Mouse (Mus musculus) kidney, postnatal 0 days (tissue): ENCODE measurements around the gene Trmo. TPM values are rescaled to one million over a fixed set of nuclear protein-coding genes. Genes with fewer than 3 reads are reported as not detected.

Experiments used
- ATAC-seq: fragments of 200-750 bp; cut with Nextera tagmentation; replicated peaks from 2 replicates; pipeline ENCODE4 v1.8.0; 2017; ENCODE audit warnings: low read depth, moderate number of reproducible peaks, moderate TSS enrichment, moderate library complexity; ENCODE audit not compliant: low FRiP score
- DNase-seq: peaks from one replicate; pipeline ENCODE4 v3.0.0-alpha.2; 2016; ENCODE audit warnings: low spot score
- H3K27ac ChIP-seq: fragments of 300-500 bp; sonication (generic); 2 replicates; pipeline ENCODE4 v1.5.1; 2014; ENCODE audit warnings: mild to moderate bottlenecking
- H3K27me3 ChIP-seq: fragments of 300-500 bp; sonication (generic); 2 replicates; pipeline ENCODE4 v1.6.1; 2014; ENCODE audit warnings: low read length, mixed read lengths; ENCODE audit not compliant: insufficient read depth
- H3K36me3 ChIP-seq: fragments of 300-500 bp; sonication (generic); 2 replicates; pipeline ENCODE4 v1.6.1; 2014; ENCODE audit warnings: low read length, mixed read lengths; ENCODE audit not compliant: insufficient read depth
- H3K4me1 ChIP-seq: fragments of 300-500 bp; sonication (generic); replicated peaks from 2 replicates; pipeline ENCODE4 v1.6.1; 2014; ENCODE audit warnings: antibody characterized with exemption, low read length, mixed read lengths; ENCODE audit not compliant: insufficient read depth
- H3K4me2 ChIP-seq: fragments of 300-500 bp; sonication (generic); 2 replicates; pipeline ENCODE4 v1.6.1; 2014; ENCODE audit warnings: mild to moderate bottlenecking, low read length, moderate library complexity, mixed read lengths
- H3K4me3 ChIP-seq: fragments of 300-500 bp; sonication (generic); replicated peaks from 2 replicates; pipeline ENCODE4 v1.5.1; 2014; ENCODE audit warnings: low read depth, low read length
- H3K9ac ChIP-seq: fragments of 300-500 bp; sonication (generic); 2 replicates; pipeline ENCODE4 v1.6.1; 2014; ENCODE audit warnings: low read depth, low read length
- H3K9me3 ChIP-seq: fragments of 300-500 bp; sonication (generic); replicated peaks from 2 replicates; pipeline ENCODE4 v1.6.1; 2016; ENCODE audit warnings: low read length, inconsistent platforms, mixed read lengths
- CTCF ChIP-seq: IDR thresholded peaks from 2 replicates; pipeline ENCODE4 v1.5.1; 2016; ENCODE audit warnings: antibody characterized with exemption, low read depth, mild to moderate bottlenecking, moderate library complexity
- WGBS: fragments of 180-500 bp; shearing (Covaris S2); extraction: QIAGEN DNeasy Blood & Tissue Kit; methylation state at CpG from one replicate; pipeline ENCODE4 v1.1.7; 2014; 5-methylcytosine and 5-hydroxymethylcytosine counted together
- polyA plus RNA-seq: library from polyadenylated mRNA; unstranded; fragments of >200 nt; fragmentation: Nextera tagmentation; extraction: Ambion mirVana; gene quantifications from 2 replicates; pipeline ENCODE4 v1.2.1, GENCODE M21; 2015

Gene Trmo
- polyA plus RNA-seq, 1 experiment from 2014 or later: 10.1 TPM

DNA sequence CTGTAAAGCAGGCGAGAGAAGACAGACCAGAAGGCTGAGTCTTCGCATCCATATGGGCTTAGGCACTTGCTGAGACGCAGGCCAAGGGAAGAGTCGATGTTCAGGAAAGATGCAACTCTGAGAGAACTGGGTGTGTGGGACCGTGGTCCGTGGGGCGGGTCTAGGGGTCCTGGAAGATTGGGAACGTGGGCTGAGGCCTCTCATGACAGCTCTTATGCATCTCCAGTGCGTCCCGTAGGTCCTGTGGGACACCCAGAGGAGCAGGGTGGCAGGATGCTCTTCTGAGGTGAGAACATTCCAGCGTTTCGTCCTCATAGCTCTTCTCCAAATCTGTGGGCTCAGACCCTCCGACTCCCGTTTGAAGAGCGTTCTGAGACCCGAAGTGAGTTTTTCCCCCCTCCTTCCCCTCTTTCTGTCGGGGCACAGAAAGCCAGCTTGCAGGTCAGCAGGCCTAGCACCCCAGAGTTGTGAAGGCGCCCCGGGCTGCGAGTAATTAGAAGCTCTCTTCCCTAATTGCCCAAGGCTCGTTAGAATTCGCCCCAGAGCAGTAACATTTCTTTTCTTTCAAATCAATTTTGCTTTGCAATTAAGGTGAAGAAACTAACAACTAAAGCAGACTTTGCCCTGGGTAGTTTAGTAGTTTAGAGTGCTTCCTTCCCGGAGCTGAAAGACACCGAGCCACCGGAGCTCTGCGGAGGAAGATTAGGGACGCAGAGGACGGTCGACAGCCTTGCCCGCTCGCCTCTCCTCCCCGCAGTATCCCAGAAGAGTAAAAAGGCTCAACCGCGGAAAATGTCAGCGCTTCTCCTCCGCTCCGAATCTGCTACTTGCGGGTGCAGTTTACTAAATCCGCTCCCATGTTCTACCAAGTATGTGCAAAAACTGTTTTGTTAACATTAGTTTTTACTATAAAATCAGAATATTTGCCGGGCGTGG, 41.4 kb downstream of the Trmo start:
- DNase-seq (no peak), ATAC-seq (no peak)
- no peaks in the 10 kb centered on the region for H3K36me3 ChIP-seq
- H3K9ac ChIP-seq: no peak overlapping the region
- no peaks in the 10 kb centered on the region for H3K4me1 ChIP-seq
- no peak overlapping the region for H3K27ac ChIP-seq
- 3% methylated on average over 41 of the region's 41 CpGs for WGBS
- no peak for TF ChIP-seq CTCF
- H3K4me3 ChIP-seq: no peak overlapping the region
- no peak overlapping the region for H3K4me2 ChIP-seq
- H3K9me3 ChIP-seq: no peaks in the 10 kb centered on the region
- H3K27me3 ChIP-seq: peaks cover 90% of the 10 kb centered on the region

DNA sequence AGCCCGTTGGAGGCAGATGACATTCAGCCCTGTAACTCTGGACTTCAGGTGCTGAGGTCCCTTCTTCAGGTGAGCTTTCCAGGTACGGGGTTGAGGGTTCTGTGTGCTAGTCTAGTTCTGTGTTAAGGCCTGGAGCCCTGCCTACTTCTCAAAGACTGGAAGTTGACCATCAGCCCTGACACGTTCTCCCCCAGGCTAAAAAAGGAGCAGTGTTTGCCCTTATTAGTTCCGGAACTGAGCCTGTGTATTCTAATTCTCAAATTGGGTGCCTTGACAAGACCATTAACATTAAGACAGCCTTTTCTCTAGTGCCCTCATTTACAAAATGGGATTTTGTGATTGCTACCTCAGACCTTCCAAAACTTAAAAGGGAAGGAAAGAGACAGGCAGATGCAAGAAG, 42.1 kb downstream of the Trmo start:
- no peak overlapping the region for H3K4me2 ChIP-seq
- 7% methylated on average over 4 of the region's 4 CpGs for WGBS

DNA sequence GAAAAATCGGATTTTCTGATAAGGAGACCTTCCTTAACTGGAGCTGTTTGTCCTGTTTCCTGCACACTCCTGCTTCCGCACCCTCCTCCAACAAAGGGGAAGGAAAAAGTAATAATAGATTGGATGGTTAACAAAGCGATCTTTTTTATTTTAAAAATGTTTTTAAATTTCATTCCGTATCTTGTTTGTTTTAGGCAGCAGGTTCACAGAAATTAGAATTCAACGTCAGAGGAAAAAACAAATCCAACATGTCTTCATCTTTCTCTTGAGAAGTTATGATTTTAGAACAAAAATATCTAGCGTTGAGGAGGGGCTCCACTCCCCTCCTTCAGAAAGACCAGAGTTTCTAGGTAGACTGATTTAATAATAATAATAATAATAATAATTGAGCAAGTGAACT, 43.0 kb downstream of the Trmo start:
- 25% methylated on average over 6 of the region's 6 CpGs for WGBS
- DNase-seq (no peak), ATAC-seq (no peak)
- no peaks in the 10 kb centered on the region for H3K36me3 ChIP-seq
- no peak overlapping the region for H3K4me3 ChIP-seq
- H3K9ac ChIP-seq: no peak overlapping the region
- no peaks in the 10 kb centered on the region for H3K4me1 ChIP-seq
- no peak for TF ChIP-seq CTCF
- peaks cover 96% of the 10 kb centered on the region for H3K27me3 ChIP-seq
- H3K4me2 ChIP-seq: no peak overlapping the region
- H3K9me3 ChIP-seq: no peaks in the 10 kb centered on the region
- no peak overlapping the region for H3K27ac ChIP-seq

More for the DNA sequence above, 42.1 kb downstream of the Trmo start:
- TF ChIP-seq CTCF: no peak
- Histone ChIP-seq H3K9ac (no peak overlapping the region), H3K4me1 (no peaks in the 10 kb centered on the region), H3K36me3 (no peaks in the 10 kb centered on the region), H3K27ac (no peak overlapping the region), H3K9me3 (no peaks in the 10 kb centered on the region), H3K27me3 (peaks cover 96% of the 10 kb centered on the region), H3K4me3 (no peak overlapping the region)
- no peak for ATAC-seq
- DNase-seq: no peak

DNA sequence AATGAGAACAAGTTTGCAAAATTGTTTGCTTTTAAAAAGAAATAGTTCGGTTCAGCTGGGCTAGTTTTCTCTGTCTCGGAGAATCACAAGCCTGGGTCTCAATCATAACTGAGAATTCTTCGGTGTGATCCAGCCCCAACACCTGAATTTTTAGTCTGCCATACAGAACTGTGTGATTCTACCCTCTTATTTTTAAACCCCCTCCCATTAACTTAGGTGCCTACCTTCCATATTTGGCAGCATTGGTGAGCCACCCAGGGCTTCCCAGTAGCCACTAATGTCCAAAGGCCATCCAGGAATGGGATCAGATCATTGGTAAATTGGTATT, 43.5 kb downstream of the Trmo start:
- Histone ChIP-seq H3K9ac (no peak overlapping the region), H3K36me3 (no peaks in the 10 kb centered on the region), H3K4me1 (no peaks in the 10 kb centered on the region), H3K4me3 (no peak overlapping the region), H3K27ac (no peak overlapping the region), H3K9me3 (no peaks in the 10 kb centered on the region), H3K27me3 (peaks cover 96% of the 10 kb centered on the region), H3K4me2 (no peak overlapping the region)
- no peak for DNase-seq
- ATAC-seq: no peak
- no peak for TF ChIP-seq CTCF
- 19% methylated on average over 3 of the region's 3 CpGs for WGBS

DNA sequence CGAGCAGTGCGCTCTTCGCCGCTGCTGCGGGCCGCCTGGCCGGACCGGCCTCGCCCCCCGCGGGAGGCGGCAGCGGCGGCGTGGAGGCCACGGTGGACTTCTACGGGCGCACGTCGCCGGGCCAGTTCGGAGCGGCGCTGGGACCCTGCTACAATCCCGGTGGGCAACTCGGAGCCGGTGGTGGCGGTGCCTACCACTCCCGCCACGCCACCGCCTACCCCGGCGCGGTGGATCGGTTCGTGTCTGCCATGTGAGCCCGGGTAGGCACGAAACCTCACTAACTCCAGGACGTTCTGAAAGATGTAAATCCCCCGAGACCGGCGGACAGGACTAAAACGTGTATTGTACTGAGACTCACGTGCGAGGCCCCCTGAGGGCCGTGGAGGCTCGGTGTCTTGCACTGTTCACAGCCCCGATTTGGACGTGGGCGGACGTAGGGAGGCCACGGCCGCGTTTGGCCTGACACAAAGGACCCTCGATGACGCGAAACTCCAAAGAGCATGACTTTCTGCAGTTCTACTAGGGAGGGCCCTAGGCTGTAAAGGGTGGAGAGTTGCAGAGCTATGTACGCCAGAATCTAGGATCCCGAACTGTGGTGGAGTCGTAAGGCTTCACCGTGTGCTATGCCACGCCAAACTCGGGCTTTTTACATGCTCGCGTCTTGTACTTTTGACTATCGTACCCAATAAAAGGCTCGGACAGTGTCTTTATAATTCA, 44.0 kb downstream of the Trmo start:
- H3K4me2 ChIP-seq: peak overlapping the region; percentile 50; the same call in 1 of the 2 replicates
- no peaks in the 10 kb centered on the region for H3K4me1 ChIP-seq
- no peak overlapping the region for H3K27ac ChIP-seq
- H3K9me3 ChIP-seq: no peaks in the 10 kb centered on the region
- TF ChIP-seq CTCF: no peak
- DNase-seq (no peak), ATAC-seq (no peak)
- H3K4me3 ChIP-seq: peak overlapping the region; percentile 30
- no peaks in the 10 kb centered on the region for H3K36me3 ChIP-seq
- WGBS: 3% methylated on average over 67 of the region's 67 CpGs
- H3K9ac ChIP-seq: no peak overlapping the region
- peaks cover 96% of the 10 kb centered on the region for H3K27me3 ChIP-seq

DNA sequence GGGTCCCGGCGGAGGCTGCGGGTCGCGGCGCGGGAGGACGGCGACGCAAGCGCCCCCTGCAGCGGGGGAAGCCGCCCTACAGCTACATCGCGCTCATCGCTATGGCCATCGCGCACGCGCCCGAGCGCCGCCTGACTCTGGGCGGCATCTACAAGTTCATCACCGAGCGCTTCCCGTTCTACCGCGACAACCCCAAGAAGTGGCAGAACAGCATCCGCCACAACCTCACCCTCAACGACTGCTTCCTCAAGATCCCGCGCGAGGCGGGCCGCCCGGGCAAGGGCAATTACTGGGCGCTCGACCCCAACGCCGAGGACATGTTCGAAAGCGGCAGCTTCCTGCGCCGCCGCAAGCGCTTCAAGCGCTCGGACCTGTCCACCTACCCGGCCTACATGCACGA, 44.9 kb downstream of the Trmo start:
- Histone ChIP-seq H3K36me3 (no peaks in the 10 kb centered on the region), H3K4me3 (peak overlapping the region; percentile 30), H3K9me3 (no peaks in the 10 kb centered on the region), H3K27me3 (peaks cover 96% of the 10 kb centered on the region), H3K27ac (no peak overlapping the region), H3K9ac (0 out of 2 replicates have a peak overlapping the region, but pooled peaks have one; percentile 4), H3K4me1 (no peaks in the 10 kb centered on the region), H3K4me2 (peak overlapping the region; percentile 50)
- ATAC-seq (no peak), DNase-seq (no peak)
- TF ChIP-seq CTCF: no peak
- WGBS: 0% methylated on average over 51 of the region's 51 CpGs
